Comparison of ENCODE assay signal across 30 mouse cellular contexts in genomic region chr4:151528436-151528835, GRCm38 (mm10).
"Had no signal": no experiment of that assay in that cellular context is flagged by ENCODE, and none has a peak within 500 bp of the region (broad histone marks: within the 10 kb centered on the region; RNA-seq: fewer than 3 reads in every experiment).

No protein-coding gene starts in this region.

- H3K4me1 ChIP-seq: limb, embryonic 12.5 days; liver, embryonic 12.5 days; liver, embryonic 13.5 days; liver, embryonic 15.5 days; lung, embryonic 15.5 days; megakaryocyte, embryonic 14.5 days; midbrain, embryonic 10.5 days; midbrain, embryonic 12.5 days had no signal

- H3K4me2 ChIP-seq: limb, embryonic 12.5 days; limb, embryonic 13.5 days; limb, embryonic 15.5 days; liver, embryonic 11.5 days; liver, embryonic 12.5 days; liver, embryonic 13.5 days; liver, embryonic 15.5 days; lung, embryonic 14.5 days; lung, embryonic 15.5 days; midbrain, embryonic 12.5 days; midbrain, embryonic 13.5 days; midbrain, embryonic 15.5 days had no signal

- H3K9me3 ChIP-seq: limb, embryonic 10.5 days; limb, embryonic 12.5 days; limb, embryonic 15.5 days; liver, embryonic 15.5 days; lung, embryonic 15.5 days; midbrain, embryonic 12.5 days; midbrain, embryonic 13.5 days; midbrain, embryonic 15.5 days had no signal

- H3K9ac ChIP-seq: limb, embryonic 12.5 days; limb, embryonic 13.5 days; limb, embryonic 15.5 days; liver, embryonic 12.5 days; liver, embryonic 13.5 days; liver, embryonic 14.5 days; liver, embryonic 15.5 days; liver, postnatal 0 days; lung, embryonic 14.5 days; lung, embryonic 15.5 days; midbrain, embryonic 12.5 days; midbrain, embryonic 13.5 days; midbrain, embryonic 15.5 days had no signal

- H3K4me3 ChIP-seq: left cerebral cortex, adult 2 months; limb, embryonic 10.5 days; limb, embryonic 12.5 days; limb, embryonic 13.5 days; limb, embryonic 15.5 days; liver, embryonic 12.5 days; liver, embryonic 13.5 days; liver, embryonic 15.5 days; lung, embryonic 15.5 days; megakaryocyte, embryonic 14.5 days; midbrain, embryonic 10.5 days; midbrain, embryonic 12.5 days; midbrain, embryonic 13.5 days; midbrain, embryonic 15.5 days; myocyte had no signal

- ATAC-seq: liver, embryonic 12.5 days; liver, postnatal 0 days; lung, postnatal 0 days; midbrain, embryonic 13.5 days; midbrain, embryonic 15.5 days had no signal

- DNase-seq: left cerebral cortex, postnatal 4 days; liver; liver, embryonic 13.5 days; liver, postnatal 0 days; lung, adult 18-20 months; lung, adult 2 months; lung, embryonic 14.5 days; lung, postnatal 10 days; lung, postnatal 14 days; lung, postnatal 36 days; lung, postnatal 4 days; midbrain, embryonic 14.5 days had no signal

- H3K36me3 ChIP-seq: limb, embryonic 10.5 days; limb, embryonic 12.5 days; limb, embryonic 13.5 days; limb, embryonic 15.5 days; liver, embryonic 12.5 days; liver, embryonic 13.5 days; liver, embryonic 15.5 days; lung, embryonic 15.5 days; midbrain, embryonic 10.5 days; midbrain, embryonic 12.5 days; midbrain, embryonic 13.5 days; midbrain, embryonic 15.5 days had no signal

- H3K27ac ChIP-seq: left cerebral cortex, adult 2 months; limb, embryonic 10.5 days; limb, embryonic 12.5 days; limb, embryonic 13.5 days; limb, embryonic 15.5 days; liver, embryonic 12.5 days; liver, embryonic 13.5 days; liver, embryonic 14.5 days; liver, embryonic 15.5 days; lung, embryonic 15.5 days; macrophage; midbrain, embryonic 10.5 days; midbrain, embryonic 12.5 days; midbrain, embryonic 13.5 days; midbrain, embryonic 15.5 days had no signal

- H3K27me3 ChIP-seq: limb, embryonic 12.5 days; limb, embryonic 13.5 days; limb, embryonic 15.5 days; liver, embryonic 12.5 days; liver, embryonic 13.5 days; liver, embryonic 15.5 days; lung, embryonic 15.5 days; megakaryocyte, embryonic 14.5 days; midbrain, embryonic 12.5 days; midbrain, embryonic 13.5 days; midbrain, embryonic 15.5 days had no signal
